Mouse (Mus musculus) urinary bladder, postnatal 10 days (tissue): Measurements from ENCODE around the gene Rpsa.
"Not testable (repeated sequence)": the region's sequence is repeated elsewhere in the genome, so short reads cannot be mapped to it uniquely, and the experiment has no call there.

Experiments used
- DNase-seq: peaks from one replicate; pipeline ENCODE4 v3.0.0; 2022; ENCODE audit warnings: low spot score

Gene Rpsa

DNA sequence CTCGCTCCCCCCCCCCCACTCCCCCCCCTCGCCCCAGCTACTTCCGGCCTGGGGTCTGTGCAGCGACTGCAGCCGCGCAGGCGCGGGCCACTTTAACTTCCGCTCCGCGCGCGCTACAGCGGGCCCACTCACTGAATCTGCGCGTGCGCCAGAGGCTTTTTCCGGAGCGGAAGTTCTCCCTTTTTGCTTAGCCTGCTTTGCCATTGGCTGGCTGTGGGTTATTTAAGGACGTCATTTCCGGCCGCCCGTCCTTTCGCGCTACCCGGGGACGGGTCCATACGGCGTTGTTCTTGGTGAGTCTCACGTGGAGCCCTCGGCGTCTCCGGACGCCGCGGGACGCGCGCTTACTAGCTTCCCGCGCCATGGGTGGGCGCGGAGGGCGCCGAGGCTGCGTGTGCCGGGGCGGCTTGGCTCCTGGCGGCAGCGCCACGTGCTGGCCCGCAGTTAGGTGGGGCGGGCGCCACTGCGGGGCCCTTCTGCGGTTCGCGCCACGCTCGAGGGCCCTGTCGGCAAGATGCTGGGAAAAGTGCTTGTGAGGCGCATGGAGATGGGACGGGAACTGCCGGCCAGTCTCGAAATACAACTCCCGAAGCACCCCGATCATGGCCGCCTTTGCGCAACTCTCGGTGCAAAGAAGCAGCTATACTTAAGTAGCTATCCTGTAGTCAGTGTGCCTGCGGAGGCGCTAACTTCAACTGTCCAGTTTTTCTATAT lies at the start of gene Rpsa:
Rpsa (plus strand) TSS at position 152 of the 714 bp plus-strand sequence.
- peak; percentile 87 for DNase-seq

DNA sequence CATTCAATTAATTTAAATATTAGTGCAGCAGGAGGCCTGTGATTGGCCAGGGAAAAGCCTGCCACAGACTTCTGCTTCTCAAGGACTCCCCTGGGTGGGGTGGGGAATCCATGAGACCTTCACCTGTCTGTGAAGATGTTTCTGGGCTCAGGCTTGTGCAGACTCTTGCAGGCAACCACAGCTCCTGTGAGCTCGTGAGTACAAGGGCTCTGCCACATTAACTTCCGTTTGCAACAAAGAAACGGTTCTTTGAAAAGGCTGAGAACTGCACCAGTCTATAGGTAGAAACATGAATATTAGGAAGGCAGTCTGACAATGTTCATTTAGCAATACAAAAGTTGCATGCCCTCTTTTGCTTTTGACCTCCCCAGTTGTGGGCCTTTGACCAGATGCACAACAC lies 49.2 kb upstream of the Rpsa start:
- no peak for DNase-seq

DNA sequence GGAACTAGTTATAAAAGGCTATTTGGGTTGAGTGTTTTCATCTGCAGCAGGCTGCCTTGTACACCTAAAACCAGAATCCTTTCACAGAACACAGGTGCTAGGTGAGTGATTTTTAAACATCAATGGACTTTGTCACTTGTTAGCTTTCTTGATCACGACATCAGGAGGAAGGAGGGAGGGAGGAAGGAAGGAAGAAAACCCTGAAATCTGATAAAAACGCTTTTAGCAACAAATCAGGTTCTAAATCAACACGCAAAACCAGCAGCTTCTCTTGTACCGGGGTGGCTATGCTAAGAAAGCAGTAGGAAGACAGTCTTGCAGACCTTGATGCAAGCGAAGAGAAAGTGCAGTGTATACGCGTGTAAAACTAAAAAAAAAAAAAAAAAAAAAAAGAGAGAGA lies 47.6 kb upstream of the Rpsa start:
- DNase-seq, result no peak

DNA sequence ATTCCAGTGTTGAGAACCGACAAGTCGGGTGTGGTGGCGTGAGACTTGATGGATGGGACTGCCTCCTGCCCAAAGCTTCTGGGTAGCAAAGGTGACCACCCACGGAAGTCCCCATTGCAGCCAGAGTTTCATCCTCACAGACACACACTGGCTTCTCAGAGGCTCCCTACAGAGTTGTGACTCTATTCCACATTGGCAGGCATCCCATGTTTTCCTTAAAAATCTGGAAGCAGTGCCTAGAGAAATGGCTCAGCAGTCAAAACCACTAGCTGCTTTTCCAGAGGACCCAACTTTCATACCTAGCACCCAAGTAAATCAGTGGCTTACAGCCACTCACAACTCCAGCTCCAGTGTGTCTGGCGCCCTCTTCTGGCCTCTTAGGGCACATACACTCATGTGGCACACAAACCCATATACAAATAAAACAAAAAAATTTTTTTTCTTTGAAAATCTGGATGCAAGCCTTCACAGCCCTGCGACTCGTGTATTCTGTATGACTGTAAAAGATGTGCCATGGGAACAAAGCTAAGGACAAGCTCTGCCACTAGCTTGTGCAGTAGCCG lies 46.9 kb upstream of the Rpsa start:
- DNase-seq, result no peak

DNA sequence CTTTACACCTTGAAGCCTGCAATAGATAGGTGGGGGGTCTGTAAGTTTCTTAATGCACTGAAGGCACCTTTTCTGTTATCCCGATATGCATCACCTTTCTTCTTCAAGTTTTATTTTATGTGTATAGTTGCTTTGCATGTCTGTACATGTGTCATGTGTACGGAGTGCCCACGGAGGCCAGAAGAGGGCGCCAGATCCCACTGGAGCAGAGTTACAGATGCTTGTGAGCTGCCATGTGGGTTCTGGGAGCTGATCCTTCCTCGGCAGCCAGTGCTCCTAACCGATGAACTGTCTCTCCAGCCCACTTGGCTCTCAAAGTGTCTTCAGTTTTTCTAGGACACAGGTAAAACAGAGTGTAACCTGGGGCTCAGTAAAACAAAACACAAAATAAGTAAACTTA lies 46.2 kb upstream of the Rpsa start:
- no peak for DNase-seq

DNA sequence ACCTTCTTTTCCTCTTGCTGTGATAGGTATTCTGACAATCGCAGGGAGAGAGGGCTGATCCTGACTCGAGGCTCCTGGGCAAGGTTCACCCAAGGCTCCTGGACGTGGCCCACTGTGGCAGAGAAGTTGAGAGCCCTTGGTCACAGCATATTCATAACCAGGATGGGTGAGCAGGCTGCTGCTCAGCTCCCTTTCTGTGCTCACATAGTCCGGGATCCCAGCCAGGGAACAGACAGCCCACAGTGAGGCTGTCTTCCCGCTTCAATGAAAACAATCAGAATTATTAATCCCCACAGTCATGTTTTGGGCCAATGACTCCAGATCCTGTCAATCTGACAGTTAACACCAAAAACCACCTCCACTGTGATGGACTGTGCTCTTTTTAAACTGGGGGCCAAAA lies 45.5 kb upstream of the Rpsa start:
- DNase-seq, result no peak

DNA sequence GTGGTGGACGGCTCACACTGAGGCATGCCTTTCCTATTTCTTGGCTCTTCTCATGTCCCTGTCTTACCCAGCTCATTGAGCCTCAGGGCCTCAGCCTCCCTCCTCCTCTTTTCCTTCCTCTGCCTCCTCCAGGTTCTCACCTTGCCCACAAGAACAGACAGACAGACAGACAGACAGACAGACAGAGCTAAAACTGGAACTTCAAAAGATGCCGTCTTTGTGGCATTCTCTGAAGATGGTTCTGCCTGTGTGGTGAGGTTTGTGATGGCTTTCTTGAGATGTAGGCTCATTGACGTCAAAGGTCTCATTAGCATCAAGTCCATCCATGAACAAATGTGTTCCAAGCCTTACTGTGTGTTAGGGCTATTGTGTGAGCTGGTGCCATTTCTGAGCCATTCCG lies 44.8 kb upstream of the Rpsa start:
- DNase-seq, result no peak

DNA sequence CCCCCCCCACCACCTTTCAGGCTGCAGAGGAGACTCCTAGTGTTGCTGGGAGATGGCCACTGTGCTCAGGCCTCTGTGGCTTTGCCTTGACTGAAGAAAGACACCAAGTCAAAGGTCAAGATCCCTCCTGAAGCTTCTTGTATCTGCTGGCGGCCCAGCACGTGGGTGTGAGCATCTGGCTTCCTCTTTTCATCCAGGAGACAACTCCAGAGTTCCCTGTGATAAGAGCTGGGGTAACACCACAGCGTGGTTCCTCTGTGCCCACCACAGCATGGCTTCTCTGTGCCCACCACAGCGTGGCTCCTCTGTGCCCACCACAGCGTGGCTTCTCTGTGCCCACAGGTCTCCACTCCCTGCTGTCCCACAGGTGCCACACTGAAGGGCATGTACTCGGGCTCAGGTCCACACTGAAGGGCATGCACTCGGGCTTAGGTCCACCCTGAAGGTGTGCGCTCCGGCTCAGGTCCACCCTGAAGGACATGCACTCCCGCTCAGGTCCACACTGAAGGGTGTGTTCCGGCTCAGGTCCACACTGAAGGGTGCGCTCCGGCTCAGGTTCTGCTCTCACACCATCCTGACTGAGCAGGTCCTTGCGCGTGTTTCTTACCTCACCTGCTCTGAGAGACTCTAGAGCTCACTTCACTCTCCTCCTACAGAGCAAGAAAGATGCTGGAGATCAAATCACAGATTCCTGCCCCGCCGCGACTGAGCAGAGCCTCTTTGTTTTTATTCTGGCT lies 44.2 kb upstream of the Rpsa start:
- no peak for DNase-seq

DNA sequence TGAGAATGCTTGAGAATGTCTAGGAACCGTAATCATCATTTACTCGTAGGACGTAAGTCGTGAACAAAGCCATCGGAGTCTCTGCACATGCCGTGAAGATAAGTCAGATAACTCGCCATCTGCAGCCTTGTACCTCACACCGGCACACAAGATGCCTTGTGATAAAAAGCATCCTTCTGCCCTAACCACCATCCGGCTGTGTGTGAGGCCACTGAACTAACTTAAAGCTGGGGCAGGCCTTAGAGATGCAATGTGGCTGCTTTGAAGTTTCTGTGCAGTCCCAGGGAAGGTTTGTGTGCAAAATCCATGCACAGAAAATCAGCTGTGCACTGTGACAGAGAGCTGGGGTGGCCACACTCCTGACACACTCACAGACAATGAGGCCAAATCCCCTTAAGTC lies 43.1 kb upstream of the Rpsa start:
- no peak for DNase-seq

DNA sequence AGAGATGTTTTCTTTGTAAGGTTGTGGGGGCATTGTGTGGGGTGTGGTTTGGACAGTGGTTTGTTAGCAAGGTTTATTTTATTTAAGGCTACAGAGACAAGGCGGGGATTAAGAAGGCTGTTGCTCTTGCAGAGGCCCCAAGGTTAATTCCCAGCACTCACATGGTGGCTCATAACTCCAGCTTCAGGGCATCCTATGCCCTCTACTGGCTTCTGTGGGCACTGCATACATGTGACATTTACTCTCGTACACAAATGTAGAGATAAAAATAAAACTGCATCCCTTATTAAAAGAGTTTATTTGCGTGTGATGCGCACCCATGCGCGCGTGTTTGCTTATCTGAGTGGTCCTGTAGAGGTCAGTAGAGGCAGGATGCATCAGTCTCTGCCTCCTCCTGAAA lies 38.4 kb upstream of the Rpsa start:
- no peak for DNase-seq

DNA sequence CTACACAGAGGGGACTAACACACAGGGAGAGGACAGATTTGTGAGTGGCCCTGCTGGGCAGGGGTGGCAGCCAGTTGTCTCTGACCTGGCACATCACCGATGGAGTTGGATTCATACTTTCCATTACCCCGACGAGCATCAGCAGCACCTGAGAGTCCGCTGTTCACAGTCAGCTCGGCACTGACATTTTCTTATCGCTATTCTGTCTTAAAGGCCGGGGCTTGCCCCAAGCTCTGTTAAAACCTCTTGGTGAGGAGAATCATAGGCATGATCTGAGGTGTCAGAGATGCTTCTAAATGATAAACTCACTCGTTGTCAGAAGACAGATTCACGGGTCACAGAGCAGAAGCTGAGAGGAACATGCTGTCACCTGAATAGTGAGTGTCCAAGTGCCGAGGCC lies 36.4 kb upstream of the Rpsa start:
- DNase-seq, result no peak

DNA sequence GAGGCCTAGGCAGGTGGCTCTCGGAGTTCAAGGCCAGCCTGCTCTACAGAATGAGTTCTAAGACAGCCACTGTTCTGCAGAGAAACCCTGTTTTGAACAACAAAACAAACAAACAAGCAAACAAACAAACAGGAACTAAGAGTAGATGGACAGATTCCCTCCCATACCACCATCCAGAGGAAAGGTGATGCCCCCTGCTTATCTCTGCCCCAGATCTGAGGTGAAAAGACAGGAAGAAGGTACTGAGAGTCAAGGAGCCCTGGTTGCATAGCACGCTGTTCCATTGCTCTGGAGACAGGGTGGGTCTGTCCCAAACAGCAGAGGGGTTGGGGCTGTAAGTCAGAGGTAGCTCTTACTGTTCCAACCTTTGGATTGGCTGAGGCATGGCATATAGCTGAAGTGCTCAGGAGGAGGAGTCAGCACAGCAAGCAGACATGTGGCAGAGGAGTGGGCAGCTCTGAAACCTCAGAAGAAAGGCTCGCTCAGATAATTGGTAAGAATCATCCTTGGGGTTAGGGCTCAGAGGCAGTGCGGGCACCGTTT lies 35.7 kb upstream of the Rpsa start, which contains the start of gene Ccr8:
Ccr8 (plus strand) TSS at position 419 of the 543 bp plus-strand sequence.
- DNase-seq, result no peak

DNA sequence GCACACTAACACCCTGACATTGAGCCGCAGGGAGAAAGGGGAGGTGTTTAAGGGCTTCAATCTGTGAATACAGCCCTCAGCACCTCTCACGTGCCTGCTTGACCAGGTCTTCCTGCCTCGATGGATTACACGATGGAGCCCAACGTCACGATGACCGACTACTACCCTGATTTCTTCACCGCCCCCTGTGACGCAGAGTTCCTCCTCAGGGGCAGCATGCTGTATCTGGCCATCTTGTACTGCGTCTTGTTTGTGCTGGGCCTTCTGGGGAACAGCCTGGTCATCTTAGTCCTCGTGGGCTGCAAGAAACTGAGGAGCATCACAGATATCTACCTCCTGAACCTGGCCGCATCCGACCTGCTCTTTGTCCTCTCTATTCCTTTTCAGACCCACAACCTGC lies 33.8 kb upstream of the Rpsa start:
- no peak for DNase-seq

DNA sequence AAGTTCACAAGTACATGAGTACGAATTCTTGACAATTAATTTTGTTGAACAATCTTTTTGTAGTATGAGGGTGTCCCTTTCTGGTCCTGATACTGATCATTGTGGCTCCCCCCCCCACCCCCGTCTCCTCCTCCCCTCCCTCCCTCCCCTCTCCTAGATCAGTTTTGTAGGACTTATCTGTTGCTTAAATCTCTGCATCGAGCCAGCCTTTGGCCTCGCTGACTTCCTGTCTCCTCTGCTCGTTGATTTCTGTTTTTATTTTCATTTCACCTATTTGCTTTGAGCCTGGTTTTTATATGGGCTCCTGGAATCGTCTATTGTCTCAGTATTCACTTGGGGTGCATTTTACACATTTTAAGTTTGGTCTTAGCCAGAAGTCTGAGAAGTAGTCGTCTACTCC lies 31.6 kb upstream of the Rpsa start:
- no peak for DNase-seq

DNA sequence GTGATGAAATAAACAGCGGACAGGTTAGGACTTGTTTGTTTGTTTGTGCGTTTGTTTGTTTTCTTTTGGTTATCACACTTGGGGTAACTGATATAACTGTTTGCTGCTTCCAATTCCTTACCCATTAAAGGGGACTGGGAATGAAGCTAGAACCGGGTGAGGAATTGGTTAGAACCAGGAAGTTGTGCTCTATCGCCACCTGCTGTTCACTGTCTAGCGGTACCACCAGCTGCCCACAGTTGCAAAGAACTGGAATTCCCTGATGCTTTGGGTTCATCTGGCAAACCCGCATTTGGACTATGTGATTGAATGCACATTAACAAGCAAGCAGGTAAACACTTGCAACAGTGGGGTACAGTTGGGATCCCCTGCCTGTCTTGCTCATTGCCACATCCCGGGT lies 28.8 kb upstream of the Rpsa start:
- no peak for DNase-seq

DNA sequence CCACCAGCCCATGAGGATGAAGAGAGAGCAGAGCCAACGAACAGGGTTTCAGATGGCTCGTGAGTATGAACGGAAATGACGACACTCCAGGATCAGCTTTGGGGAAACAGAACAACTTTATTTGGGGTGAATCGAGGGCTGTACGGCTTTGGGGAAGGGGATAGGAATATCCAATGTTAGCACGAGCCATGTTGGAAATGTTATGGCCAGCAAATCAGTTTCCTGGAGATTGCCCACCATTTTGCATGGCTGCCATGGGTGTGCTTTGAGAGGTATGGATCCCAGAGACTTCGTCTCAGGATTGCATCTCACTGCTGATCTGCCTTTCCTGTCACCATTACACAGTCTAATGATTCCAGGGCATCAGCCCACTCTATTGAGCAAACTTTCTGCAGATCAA lies 28.2 kb upstream of the Rpsa start:
- no peak for DNase-seq

DNA sequence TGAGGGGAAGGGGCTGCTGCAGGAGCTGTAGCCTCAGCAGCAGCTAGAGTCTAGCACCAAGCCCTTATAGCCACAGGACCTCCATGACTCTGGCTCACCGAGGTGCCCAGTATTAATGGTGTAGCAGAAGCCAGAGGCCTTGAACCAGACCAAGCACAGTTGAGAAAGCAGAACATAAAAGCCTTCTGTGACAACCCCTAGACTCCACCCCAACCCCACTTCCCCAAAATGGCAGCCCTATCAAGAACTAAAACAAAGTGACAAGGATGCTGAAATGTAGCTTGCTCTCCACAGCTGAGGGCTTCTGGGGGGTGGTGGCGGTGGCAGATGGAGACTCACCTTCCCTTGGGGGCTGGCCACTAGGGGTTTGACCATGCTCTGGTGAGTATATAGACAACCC lies 26.3 kb upstream of the Rpsa start:
- DNase-seq, result no peak

DNA sequence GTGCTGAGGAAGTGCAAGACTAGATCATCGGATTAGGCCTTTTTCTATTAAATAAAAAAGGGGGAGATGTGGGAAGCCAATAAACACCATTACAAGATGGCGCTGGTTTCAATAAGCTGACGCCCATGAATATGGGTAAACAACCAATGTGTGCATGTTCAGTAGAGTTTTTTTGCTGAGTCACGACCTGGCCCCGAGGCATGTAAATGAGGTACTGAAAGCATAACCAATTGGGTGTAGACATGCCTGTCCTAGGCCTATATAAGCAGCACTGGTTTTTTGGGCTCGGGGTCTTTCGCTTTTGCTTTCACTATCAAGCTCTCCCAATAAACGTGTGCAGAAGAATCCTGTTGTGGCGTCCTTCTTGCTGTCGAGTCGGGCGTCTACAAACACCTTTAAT lies 18.5 kb upstream of the Rpsa start:
- not testable (repeated sequence) for DNase-seq

DNA sequence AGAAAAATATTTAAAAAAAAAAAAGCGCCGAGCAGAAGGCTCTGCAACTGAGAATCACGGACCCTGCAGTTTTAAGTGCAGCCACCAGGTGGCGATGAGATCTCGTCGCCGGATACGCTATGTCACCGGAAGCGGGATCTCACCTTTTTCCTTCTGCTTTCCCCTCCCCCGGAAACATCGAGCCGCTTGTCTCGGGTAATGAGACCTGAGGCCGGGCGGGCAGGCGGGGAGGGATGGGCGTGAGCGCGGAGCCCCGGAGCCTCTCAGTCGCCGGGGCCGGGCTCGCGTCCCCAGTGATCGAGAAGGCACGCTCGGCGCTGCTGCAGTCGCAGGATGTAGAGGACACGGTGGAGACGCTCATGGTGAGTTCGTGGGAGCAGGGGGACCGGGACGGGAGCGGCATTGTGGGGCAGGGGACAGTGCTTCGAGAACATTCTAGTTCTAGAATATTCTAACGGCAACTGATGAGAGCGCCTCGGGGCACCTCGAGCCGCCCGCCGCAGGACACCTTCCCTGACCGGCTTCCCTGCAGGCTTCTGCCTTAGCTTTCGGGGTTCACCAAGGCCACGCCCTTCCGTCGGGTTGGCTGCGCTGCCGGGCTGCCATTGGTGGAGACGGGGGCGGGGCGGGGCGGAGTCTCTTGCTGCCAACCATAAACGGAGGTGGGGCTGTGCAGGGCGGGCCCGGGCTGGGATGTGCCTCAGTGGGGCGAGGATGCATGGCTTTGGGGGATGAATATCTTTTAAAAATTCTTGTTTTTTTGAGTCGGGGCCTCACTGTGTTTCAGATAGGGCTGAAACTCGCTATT lies 17.1 kb upstream of the Rpsa start, which contains the start of gene Slc25a38:
Slc25a38 (plus strand) TSS at position 164 of the 808 bp plus-strand sequence.
- DNase-seq, result peak; percentile 80

DNA sequence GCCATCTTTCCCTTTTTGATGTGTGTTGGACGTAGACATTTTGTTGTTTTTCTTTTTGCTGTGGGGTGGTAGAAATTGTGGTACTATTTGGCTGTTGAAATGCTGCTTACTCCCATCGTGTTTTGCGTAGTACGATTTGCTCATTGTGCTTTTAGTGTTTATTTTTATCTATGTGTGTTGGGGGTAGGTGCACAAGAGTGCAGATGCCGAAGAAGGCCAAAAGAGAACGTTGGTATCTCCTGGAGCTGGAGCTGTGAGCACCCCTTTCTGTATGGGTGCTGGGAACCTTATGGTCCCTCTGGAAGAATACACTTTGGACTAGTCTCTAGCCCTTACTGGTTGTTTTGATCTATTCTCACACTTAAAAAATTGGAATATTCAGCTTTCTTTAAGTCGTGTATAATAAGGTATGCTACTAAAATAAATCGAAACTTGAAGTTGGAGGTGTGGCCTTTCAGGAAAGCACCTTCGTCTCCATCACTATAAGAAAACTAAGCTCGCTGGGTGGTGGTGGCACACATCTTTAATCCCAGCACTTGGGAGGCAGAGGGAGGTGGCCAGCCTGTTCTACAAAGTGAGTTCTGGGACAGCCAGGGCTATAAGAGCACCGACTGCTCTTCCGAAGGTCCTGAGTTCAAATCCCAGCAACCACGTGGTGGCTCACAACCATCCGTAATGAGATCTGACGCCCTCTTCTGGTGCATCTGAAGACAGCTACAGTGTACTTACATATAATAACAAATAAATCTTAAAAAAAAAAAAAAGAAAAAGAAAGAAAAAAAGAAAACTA lies 16.1 kb upstream of the Rpsa start:
- no peak for DNase-seq

DNA sequence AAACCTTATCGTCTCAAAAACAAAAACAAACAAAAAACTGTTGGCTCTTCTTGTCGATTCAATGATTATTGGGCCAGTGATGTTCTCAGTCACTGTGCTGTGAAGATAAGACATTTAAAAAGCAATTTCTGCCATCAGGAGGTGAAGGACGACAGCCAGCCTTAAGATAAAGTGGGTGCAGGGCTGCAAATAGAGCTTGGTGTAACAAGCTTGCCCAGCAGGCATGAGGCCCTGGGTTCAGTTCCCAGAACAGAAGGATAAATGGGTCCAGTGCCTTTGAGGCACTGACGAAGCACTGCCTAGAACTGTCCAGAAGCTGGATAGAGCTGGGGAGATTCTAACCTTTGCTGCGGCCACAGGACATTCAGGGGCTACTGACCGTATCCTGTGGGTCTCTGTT lies 15.0 kb upstream of the Rpsa start:
- DNase-seq, result no peak
